Mouse (Mus musculus) ES-Bruce4 (cell line): ENCODE results near the gene Tbc1d2b. TPM values are rescaled to one million over a fixed set of nuclear protein-coding genes. Genes with fewer than 3 reads are reported as not detected.

Experiments
- H3K27ac ChIP-seq: 2 replicates; pipeline ENCODE4 v1.5.1; 2012; ENCODE audit warnings: low read length, inconsistent platforms; ENCODE audit not compliant: insufficient read depth
- H3K27me3 ChIP-seq: 2 replicates; pipeline ENCODE4 v1.6.1; 2012; ENCODE audit warnings: mild to moderate bottlenecking, low read length, inconsistent platforms; ENCODE audit not compliant: control insufficient read depth, poor library complexity, insufficient read depth, severe bottlenecking
- H3K36me3 ChIP-seq: 2 replicates; pipeline ENCODE4 v1.6.1; 2012; ENCODE audit warnings: inconsistent platforms, mild to moderate bottlenecking, low read length, moderate library complexity; ENCODE audit not compliant: control insufficient read depth, poor library complexity, insufficient read depth, severe bottlenecking
- H3K4me1 ChIP-seq: one replicate; pipeline ENCODE4 v1.8.1; 2011; ENCODE audit warnings: low read length; ENCODE audit not compliant: control insufficient read depth, insufficient read depth
- H3K4me3 ChIP-seq: 2 replicates; pipeline ENCODE4 v1.5.1; 2011; ENCODE audit warnings: low read depth, mild to moderate bottlenecking, low read length
- H3K9ac ChIP-seq: 2 replicates; pipeline ENCODE4 v1.6.1; 2012; ENCODE audit warnings: low read depth, mild to moderate bottlenecking, inconsistent platforms; ENCODE audit not compliant: poor library complexity, severe bottlenecking
- H3K9me3 ChIP-seq: replicated peaks from 2 replicates; pipeline ENCODE4 v1.6.1; 2012; ENCODE audit warnings: mild to moderate bottlenecking, low read length, inconsistent platforms; ENCODE audit not compliant: control insufficient read depth, poor library complexity, insufficient read depth, severe bottlenecking
- CTCF ChIP-seq: IDR thresholded peaks from one replicate; pipeline ENCODE4 v1.8.1; 2011; ENCODE audit warnings: low read depth, low read length
- EP300 ChIP-seq: IDR thresholded peaks from 2 replicates; pipeline ENCODE4 v1.6.1; 2011; ENCODE audit warnings: low read depth, low read length; ENCODE audit not compliant: insufficient read depth
- POLR2A ChIP-seq: IDR thresholded peaks from one replicate; pipeline ENCODE4 v1.8.1; 2011; ENCODE audit warnings: low read length; ENCODE audit not compliant: insufficient read depth
- polyA plus RNA-seq: library from polyadenylated mRNA; stranded (reverse); fragments of >200 nt; gene quantifications from 2 replicates; pipeline ENCODE4 v1.2.4, GENCODE M21; 2011; ENCODE audit warnings: low read depth; ENCODE audit not compliant: missing spikeins, insufficient read depth, insufficient read length

Gene Tbc1d2b
- 8.5 and 11.9 TPM in 2 replicates for polyA plus RNA-seq

- TF ChIP-seq POLR2A (no peak), EP300 (no peak), CTCF (no peak)
- Histone ChIP-seq H3K27me3 (no peaks in the 10 kb centered on the region), H3K9ac (peak within 1 kb of the TSS; percentile 77), H3K9me3 (no peaks in the 10 kb centered on the region), H3K4me3 (peak within 1 kb of the TSS; percentile 89), H3K36me3 (no peaks in the 10 kb centered on the region), H3K4me1 (peaks cover 4% of the 10 kb centered on the region), H3K27ac (no peak within 1 kb of the TSS)
These were observed at the start of gene Tbc1d2b for GRCm38 (mm10) chr9:90270193-90270943. TSS of gene Tbc1d2b (minus strand) at chr9:90270804.

- H3K27me3 ChIP-seq, result no peaks in the 10 kb centered on the region
- no peaks in the 10 kb centered on the region for H3K36me3 ChIP-seq
- no peak overlapping the region for H3K4me3 ChIP-seq
- H3K9me3 ChIP-seq, result no peaks in the 10 kb centered on the region
- no peak overlapping the region for H3K27ac ChIP-seq
- H3K9ac ChIP-seq, result no peak overlapping the region
- no peak for TF ChIP-seq EP300
- TF ChIP-seq CTCF, result no peak
- no peak for TF ChIP-seq POLR2A
- no peaks in the 10 kb centered on the region for H3K4me1 ChIP-seq
These were observed 45.7 kb upstream of the Tbc1d2b start for GRCm38 (mm10) chr9:90316300-90316699.

- H3K4me3 ChIP-seq, result no peak overlapping the region
- H3K9ac ChIP-seq, result no peak overlapping the region
- H3K4me1 ChIP-seq, result no peaks in the 10 kb centered on the region
- H3K9me3 ChIP-seq, result no peaks in the 10 kb centered on the region
- no peaks in the 10 kb centered on the region for H3K36me3 ChIP-seq
- H3K27me3 ChIP-seq, result no peaks in the 10 kb centered on the region
- TF ChIP-seq EP300, result no peak
- H3K27ac ChIP-seq, result no peak overlapping the region
These were observed 45.1 kb upstream of the Tbc1d2b start for GRCm38 (mm10) chr9:90315662-90316061.

GRCm38 (mm10) chr9:90304254-90304653 is 33.6 kb upstream of the Tbc1d2b start:
- no peak for TF ChIP-seq CTCF
- TF ChIP-seq POLR2A, result no peak
- TF ChIP-seq EP300, result no peak
- no peaks in the 10 kb centered on the region for H3K27me3 ChIP-seq
- no peaks in the 10 kb centered on the region for H3K36me3 ChIP-seq
- no peak overlapping the region for H3K4me3 ChIP-seq
- no peaks in the 10 kb centered on the region for H3K9me3 ChIP-seq
- no peak overlapping the region for H3K27ac ChIP-seq
- no peak overlapping the region for H3K9ac ChIP-seq
- no peaks in the 10 kb centered on the region for H3K4me1 ChIP-seq

- Histone ChIP-seq H3K9ac (no peak overlapping the region), H3K36me3 (no peaks in the 10 kb centered on the region), H3K4me3 (no peak overlapping the region), H3K27ac (no peak overlapping the region), H3K4me1 (no peaks in the 10 kb centered on the region), H3K27me3 (no peaks in the 10 kb centered on the region), H3K9me3 (no peaks in the 10 kb centered on the region)
- TF ChIP-seq CTCF (no peak), POLR2A (no peak), EP300 (no peak)
These were observed 32.7 kb upstream of the Tbc1d2b start for GRCm38 (mm10) chr9:90303101-90303835.

GRCm38 (mm10) chr9:90302670-90303069 is 32.1 kb upstream of the Tbc1d2b start:
- Histone ChIP-seq H3K9me3 (no peaks in the 10 kb centered on the region), H3K27me3 (no peaks in the 10 kb centered on the region), H3K9ac (no peak overlapping the region), H3K4me3 (no peak overlapping the region), H3K4me1 (no peaks in the 10 kb centered on the region), H3K36me3 (no peaks in the 10 kb centered on the region), H3K27ac (no peak overlapping the region)
- TF ChIP-seq EP300 (no peak), POLR2A (no peak), CTCF (no peak)
